Mouse (Mus musculus): ENCODE data around the gene Kctd2. TPM values are rescaled to one million over a fixed set of nuclear protein-coding genes. Genes with fewer than 3 reads are reported as not detected.
A peak's percentile ranks its signal among the peaks of the same experiment; 100 is the strongest.
"Not testable (repeated sequence)": the region's sequence is repeated elsewhere in the genome, so short reads cannot be mapped to it uniquely, and the experiment has no call there.

Gene Kctd2
- total RNA-seq, 2 experiments from 2014 or later = 36.4 to 48.6 TPM

- no peak for DNase-seq
Observed at GRCm38 (mm10) chr11:115439326-115439725, 19.4 kb downstream of the Kctd2 start.

- no peak for DNase-seq
Observed at GRCm38 (mm10) chr11:115439906-115440595, 20.1 kb downstream of the Kctd2 start, which contains the start of gene Trim80. TSS of gene Trim80 (plus strand) at chr11:115440545.

GRCm38 (mm10) chr11:115441417-115441816, 21.5 kb downstream of the Kctd2 start:
- no peak for DNase-seq

GRCm38 (mm10) chr11:115446906-115447305, 27.0 kb downstream of the Kctd2 start:
- DNase-seq = peak; percentile 69

GRCm38 (mm10) chr11:115447321-115447885, 27.5 kb downstream of the Kctd2 start:
- DNase-seq = no peak

- no peak for DNase-seq
Observed at GRCm38 (mm10) chr11:115448075-115448474, 28.1 kb downstream of the Kctd2 start.

GRCm38 (mm10) chr11:115448998-115449397, 29.1 kb downstream of the Kctd2 start:
- DNase-seq = no peak

GRCm38 (mm10) chr11:115450176-115450575, 30.2 kb downstream of the Kctd2 start:
- no peak for DNase-seq

GRCm38 (mm10) chr11:115451781-115452241, 31.9 kb downstream of the Kctd2 start:
- DNase-seq = no peak

- DNase-seq = no peak
Observed at GRCm38 (mm10) chr11:115452281-115452860, 32.4 kb downstream of the Kctd2 start.

- no peak for DNase-seq
Observed at GRCm38 (mm10) chr11:115453306-115453705, 33.4 kb downstream of the Kctd2 start.

GRCm38 (mm10) chr11:115454822-115455221, 34.9 kb downstream of the Kctd2 start:
- not testable (repeated sequence) for DNase-seq

GRCm38 (mm10) chr11:115455619-115456018, 35.7 kb downstream of the Kctd2 start:
- no peak for DNase-seq

GRCm38 (mm10) chr11:115456182-115456581, 36.3 kb downstream of the Kctd2 start:
- no peak for DNase-seq

- DNase-seq = no peak
Observed at GRCm38 (mm10) chr11:115457405-115457804, 37.5 kb downstream of the Kctd2 start.

GRCm38 (mm10) chr11:115460976-115461375, 41.0 kb downstream of the Kctd2 start:
- no peak for DNase-seq

- DNase-seq = no peak
Observed at GRCm38 (mm10) chr11:115461846-115462242, 41.9 kb downstream of the Kctd2 start.

- no peak for DNase-seq
Observed at GRCm38 (mm10) chr11:115462243-115462891, 42.4 kb downstream of the Kctd2 start, which contains the start of gene Slc16a5. TSS of gene Slc16a5 (plus strand) at chr11:115462474.

GRCm38 (mm10) chr11:115463397-115463796, 43.5 kb downstream of the Kctd2 start:
- DNase-seq = no peak

GRCm38 (mm10) chr11:115464851-115465250, 44.9 kb downstream of the Kctd2 start:
- DNase-seq = no peak

GRCm38 (mm10) chr11:115467217-115467618, 47.3 kb downstream of the Kctd2 start:
- no peak for DNase-seq

- no peak for DNase-seq
Observed at GRCm38 (mm10) chr11:115472183-115472582, 52.3 kb downstream of the Kctd2 start.
